ENCODE assay signal across 9 mouse cellular contexts in genomic region chr16:18119031-18119730, GRCm38 (mm10). TPM values are rescaled to one million over a fixed set of nuclear protein-coding genes. Genes with fewer than 3 reads are reported as not detected.
DNase-seq lines count a peak whose midpoint lies in the region; ATAC-seq lines count a peak whose summit lies in the region.
"Had no signal": no experiment of that assay in that cellular context is flagged by ENCODE, and none has a peak within 500 bp of the region (broad histone marks: within the 10 kb centered on the region; RNA-seq: fewer than 3 reads in every experiment).

No protein-coding gene starts in this region.

- H3K9ac ChIP-seq in embryonic facial prominence, embryonic 11.5 days (replicated peaks; ENCODE audit: low read length) = no peak overlapping the region
- no peak overlapping the region for H3K9ac ChIP-seq in kidney, embryonic 16.5 days (replicated peaks; ENCODE audit: low read length)

- ATAC-seq in embryonic facial prominence, embryonic 11.5 days (replicated peaks; ENCODE audit: insufficient number of reproducible peaks, low FRiP score, low TSS enrichment, low read depth) = no peak
- ATAC-seq in kidney, embryonic 16.5 days (ENCODE audit: low FRiP score, low TSS enrichment) = peak; percentile 74; the same call in 1 of the 2 replicates
- ATAC-seq in megakaryocyte-erythroid progenitor cell, adult 5-6 weeks (replicated peaks; ENCODE audit: low FRiP score, low TSS enrichment, poor library complexity, severe bottlenecking) = peak; percentile 72
- no peak for ATAC-seq in erythroid progenitor cell, adult 5-6 weeks (replicated peaks; ENCODE audit: low FRiP score, poor library complexity, severe bottlenecking)

- H3K4me3 ChIP-seq in embryonic facial prominence, embryonic 11.5 days (ENCODE audit: low read depth, low read length) = no peak overlapping the region
- no peak overlapping the region for H3K4me3 ChIP-seq in kidney, embryonic 16.5 days (ENCODE audit: low read length)

- no peaks in the 10 kb centered on the region for H3K36me3 ChIP-seq in embryonic facial prominence, embryonic 11.5 days (replicated peaks; ENCODE audit: control insufficient read depth, insufficient read depth, low read depth, low read length)
- H3K36me3 ChIP-seq in kidney, embryonic 16.5 days (ENCODE audit: insufficient read depth, low read length) = no peaks in the 10 kb centered on the region
- no peaks in the 10 kb centered on the region for H3K36me3 ChIP-seq in splenic B cell, adult 2 months (ENCODE audit: control insufficient read depth, insufficient read depth, low read length, poor library complexity, severe bottlenecking)

- no peaks in the 10 kb centered on the region for H3K27me3 ChIP-seq in embryonic facial prominence, embryonic 11.5 days (ENCODE audit: control insufficient read depth, insufficient read depth, low read length)
- no peaks in the 10 kb centered on the region for H3K27me3 ChIP-seq in kidney, embryonic 16.5 days (ENCODE audit: insufficient read depth, low read length)
- no peaks in the 10 kb centered on the region for H3K27me3 ChIP-seq in splenic B cell, adult 2 months (ENCODE audit: control insufficient read depth, insufficient read depth, low read length, poor library complexity, severe bottlenecking)

- no peaks in the 10 kb centered on the region for H3K4me1 ChIP-seq in embryonic facial prominence, embryonic 11.5 days (ENCODE audit: control insufficient read depth, insufficient read depth, low read length)
- H3K4me1 ChIP-seq in kidney, embryonic 16.5 days (ENCODE audit: insufficient read depth, low read length) = no peaks in the 10 kb centered on the region

- no peak overlapping the region for H3K27ac ChIP-seq in embryonic facial prominence, embryonic 11.5 days (replicated peaks; ENCODE audit: low read depth, low read length)
- no peak overlapping the region for H3K27ac ChIP-seq in kidney, embryonic 16.5 days (ENCODE audit: low read length)

- no peak overlapping the region for H3K4me2 ChIP-seq in embryonic facial prominence, embryonic 11.5 days (ENCODE audit: low read depth, low read length)
- H3K4me2 ChIP-seq in kidney, embryonic 16.5 days (replicated peaks; ENCODE audit: low read depth, low read length) = no peak overlapping the region

- H3K9me3 ChIP-seq in embryonic facial prominence, embryonic 11.5 days (replicated peaks; ENCODE audit: control insufficient read depth, low read length) = no peaks in the 10 kb centered on the region
- H3K9me3 ChIP-seq in kidney, embryonic 16.5 days (ENCODE audit: low read length) = no peaks in the 10 kb centered on the region

- 30% methylated on average over 8 of the region's 8 CpGs for WGBS in embryonic facial prominence, embryonic 11.5 days
- 18% methylated on average over 8 of the region's 8 CpGs for WGBS in kidney, embryonic 16.5 days

- peak; percentile 46 for DNase-seq in ovary, postnatal 14 days (ENCODE audit: low spot score)
- DNase-seq in ovary, postnatal 36 days (ENCODE audit: low spot score) = no peak
- DNase-seq in adrenal gland, postnatal 36 days = peak; percentile 36 to 66
- peak; percentile 74 for DNase-seq in embryonic facial prominence, embryonic 11.5 days (ENCODE audit: low spot score)
- peak; percentile 22 for DNase-seq in splenic B cell, adult 2 months (ENCODE audit: low read depth, low spot score)

RNA-seq across cellular contexts. Expression of gene Rtn4r, which starts 8.3 kb away (rescaled TPM):
- total RNA-seq in adrenal gland, postnatal 36 days (2021) = under 1 TPM in 1 of 2 experiments, not detected in 1; 0.20 TPM
- polyA plus RNA-seq in embryonic facial prominence, embryonic 11.5 days (2014; fragmentation: Nextera tagmentation; extraction: Ambion mirVana) = 1.1 and 1.7 TPM in 2 replicates
- 1.0 and 3.4 TPM in 2 replicates for polyA plus RNA-seq in kidney, embryonic 16.5 days (2015; fragmentation: Nextera tagmentation; extraction: Ambion mirVana)
- total RNA-seq in megakaryocyte-erythroid progenitor cell, adult 5-6 weeks (2014; fragmentation: Nextera tagmentation) = not detected in 2 replicates
- total RNA-seq in megakaryocyte-erythroid progenitor cell, adult 5-6 weeks (2017) = 0.30 and 0.38 TPM in 2 replicates
- total RNA-seq in erythroid progenitor cell, adult 5-6 weeks (2015; ENCODE audit: low replicate concordance) = 1.4 TPM in 1 of 2 replicates, not detected in the other
- total RNA-seq in erythroid progenitor cell, adult 5-6 weeks (2017; ENCODE audit: low replicate concordance) = 1.6 TPM in 1 of 2 replicates, not detected in the other
- total RNA-seq: neutrophil, adult 5-6 weeks had no signal

RNA-seq across cellular contexts. Expression of gene Prodh, which starts 29.2 kb away (rescaled TPM):
- total RNA-seq in adrenal gland, postnatal 36 days (2021) = 10 to 100 TPM; 13.1 to 47.7 TPM
- polyA plus RNA-seq in embryonic facial prominence, embryonic 11.5 days (2014; fragmentation: Nextera tagmentation; extraction: Ambion mirVana) = 10.4 and 11.0 TPM in 2 replicates
- polyA plus RNA-seq in kidney, embryonic 16.5 days (2015; fragmentation: Nextera tagmentation; extraction: Ambion mirVana) = 22.3 and 23.0 TPM in 2 replicates
- 9.8 and 14.0 TPM in 2 replicates for total RNA-seq in megakaryocyte-erythroid progenitor cell, adult 5-6 weeks (2014; fragmentation: Nextera tagmentation)
- total RNA-seq in megakaryocyte-erythroid progenitor cell, adult 5-6 weeks (2017) = 14.2 and 23.5 TPM in 2 replicates
- total RNA-seq in erythroid progenitor cell, adult 5-6 weeks (2015; ENCODE audit: low replicate concordance) = not detected in 2 replicates
- 3.4 and 5.0 TPM in 2 replicates for total RNA-seq in erythroid progenitor cell, adult 5-6 weeks (2017; ENCODE audit: low replicate concordance)

Comparison
In these comparisons a context has a peak if more than half of its experiments do, and no peak if none do; other contexts are left out.
1. ATAC-seq: peak in kidney, embryonic 16.5 days (single experiment) and megakaryocyte-erythroid progenitor cell, adult 5-6 weeks (single experiment); none in embryonic facial prominence, embryonic 11.5 days (single experiment) and erythroid progenitor cell, adult 5-6 weeks (single experiment).